Mouse (Mus musculus) adrenal gland, postnatal 25 days (tissue): ENCODE measurements at regions not wholly inside any gene's neighbourhood (a gene's known extent, or its start where the extent isn't known, plus 50 kb on each side); places are given as distances from the start of the nearest gene placed in this dataset.
A peak's percentile ranks its signal among the peaks of the same experiment; 100 is the strongest.

Source experiments
- DNase-seq: peaks from one replicate; pipeline ENCODE4 v3.0.0; 2021; ENCODE audit warnings: mixed read lengths
- microRNA-seq, 2 experiments: library from miRNA; unstranded; fragments of <30 nt; microRNA quantifications; one replicate each; pipeline ENCODE4 v1.2.0; 2021

GRCm38 (mm10) chr1:195312426-195312825, 135.9 kb upstream of the Cr2 start:
- DNase-seq, result no peak

- DNase-seq, result no peak
Observed at GRCm38 (mm10) chr1:195285076-195285475, 108.6 kb upstream of the Cr2 start.

GRCm38 (mm10) chr1:195241496-195241895, 65.0 kb upstream of the Cr2 start:
- DNase-seq, result peak; percentile 99

- no peak for DNase-seq
Observed at GRCm38 (mm10) chr1:195232658-195233057, 56.1 kb upstream of the Cr2 start.

- no peak for DNase-seq
Observed at GRCm38 (mm10) chr1:195227007-195227406, 50.5 kb upstream of the Cr2 start.

Small RNA genes lying in the stretch of these regions (microRNA-seq; reads per million reads assigned to microRNA genes)
- gene Gm24802, result 0 reads per million in 2 experiments
